ENCODE assay signal across 8 mouse cellular contexts in genomic region chr1:151346681-151347127, GRCm38 (mm10). TPM values are rescaled to one million over a fixed set of nuclear protein-coding genes. Genes with fewer than 3 reads are reported as not detected.
DNase-seq lines count a peak whose midpoint lies in the region; ATAC-seq and TF ChIP-seq lines count a peak whose summit lies in the region.

No protein-coding gene starts in this region.

- H3K36me3 ChIP-seq in lung, embryonic 15.5 days: peaks cover 14% of the 10 kb centered on the region; the same call in 1 of the 2 replicates
- peaks cover 23% of the 10 kb centered on the region for H3K36me3 ChIP-seq in myocyte (ENCODE audit: control insufficient read depth, insufficient read depth)

- H3K4me2 ChIP-seq in lung, embryonic 15.5 days: peak overlapping the region; percentile 90
- H3K4me2 ChIP-seq in myocyte (ENCODE audit: low read depth): peak overlapping the region; percentile 92

- peak overlapping the region; percentile 89 for H3K4me3 ChIP-seq in lung, embryonic 15.5 days
- peak overlapping the region; percentile 66 for H3K4me3 ChIP-seq in myocyte

- H3K9me3 ChIP-seq in lung, embryonic 15.5 days: no peaks in the 10 kb centered on the region

- peaks cover 66% of the 10 kb centered on the region for H3K79me2 ChIP-seq in myocyte (ENCODE audit: control insufficient read depth, insufficient read depth)

- H3K27ac ChIP-seq in lung, embryonic 15.5 days: peak overlapping the region; percentile 44

- DNase-seq in lung, postnatal 10 days: no peak
- no peak for DNase-seq in cerebellum, postnatal 25 days
- DNase-seq in thymus, adult 18-20 months: no peak
- DNase-seq in cerebellum, adult 9-11 months: no peak

- ATAC-seq in lung, embryonic 15.5 days (ENCODE audit: borderline replicate concordance, extremely low read depth, low FRiP score, low TSS enrichment): no peak
- peak; percentile 8; the same call in 1 of the 2 replicates for ATAC-seq in common myeloid progenitor, adult 5-6 weeks (replicated peaks; ENCODE audit: low read depth, poor library complexity, severe bottlenecking)
- peak; percentile 4 for ATAC-seq in inflammation-experienced regulatory T-cells, adult 6 months

- H3K9ac ChIP-seq in lung, embryonic 15.5 days: no peak overlapping the region

- WGBS in lung, embryonic 15.5 days: 20% methylated on average over 6 of the region's 6 CpGs

- H3ac ChIP-seq in myocyte (ENCODE audit: control insufficient read depth, insufficient read length): no peak overlapping the region

- no peak for TF ChIP-seq POLR2A in myocyte (IDR thresholded peaks at IDR 0.05; ENCODE audit: insufficient read length, low read depth)

- peaks cover 47% of the 10 kb centered on the region for H3K4me1 ChIP-seq in lung, embryonic 15.5 days

- H3K27me3 ChIP-seq in lung, embryonic 15.5 days: no peaks in the 10 kb centered on the region
- H3K27me3 ChIP-seq in myocyte (ENCODE audit: control insufficient read depth, insufficient read depth, insufficient read length): no peaks in the 10 kb centered on the region

TF ChIP-seq in myocyte, 11 proteins besides CTCF, POLR2A, EP300 and RAD21:
- TF ChIP-seq POLR2AphosphoS2 (IDR thresholded peaks at IDR 0.05; ENCODE audit: insufficient read length, low read depth): no peak
- TF ChIP-seq MAX (IDR thresholded peaks at IDR 0.05; ENCODE audit: low read depth): no peak
- no peak for TF ChIP-seq MYOG (IDR thresholded peaks at IDR 0.05; ENCODE audit: control insufficient read depth in 1 of 3, insufficient read depth in 1 of 3, insufficient read length in 2 of 3, low read depth in 2 of 3)

RNA-seq across cellular contexts. Expression of gene Ivns1abp, which starts 2.4 kb away (rescaled TPM):
- polyA plus RNA-seq in lung, embryonic 15.5 days (2015; fragmentation: Nextera tagmentation; extraction: Ambion mirVana): 236 and 242 TPM in 2 replicates
- total RNA-seq in common myeloid progenitor, adult 5-6 weeks (2017): 467 and 489 TPM in 2 replicates
- polyA plus RNA-seq in inflammation-experienced regulatory T-cells, adult 6 months (2017; shearing (Covaris generic)): 100 to 1,000 TPM; 119 to 141 (median 125) TPM
- polyA plus RNA-seq in myocyte (2012; fragmentation: generic; extraction: Trizol): 95.1 TPM
